Mouse (Mus musculus) ES-Bruce4 (cell line): ENCODE measurements around the gene Zfp467.

Source experiments
- CTCF ChIP-seq: IDR thresholded peaks from one replicate; pipeline ENCODE4 v1.8.1; 2011; ENCODE audit warnings: low read depth, low read length
- EP300 ChIP-seq: IDR thresholded peaks from 2 replicates; pipeline ENCODE4 v1.6.1; 2011; ENCODE audit warnings: low read depth, low read length; ENCODE audit not compliant: insufficient read depth
- POLR2A ChIP-seq: IDR thresholded peaks from one replicate; pipeline ENCODE4 v1.8.1; 2011; ENCODE audit warnings: low read length; ENCODE audit not compliant: insufficient read depth

- TF ChIP-seq POLR2A (no peak), CTCF (no peak), EP300 (no peak)
Observed at GRCm38 (mm10) chr6:48412662-48413061, 33.0 kb downstream of the Zfp467 start.
